Mouse (Mus musculus) CH12.LX (cell line): ENCODE data around the gene Tigar. TPM values are rescaled to one million over a fixed set of nuclear protein-coding genes. Genes with fewer than 3 reads are reported as not detected.

Experiments
- DNase-seq: peaks from one replicate; pipeline ENCODE4 v3.0.0-alpha.2; 2013; ENCODE audit errors: extremely low read depth
- H3K27ac ChIP-seq: 2 replicates; pipeline ENCODE4 v1.5.1; 2012; ENCODE audit warnings: low read depth, mild to moderate bottlenecking, control low read depth, moderate library complexity; ENCODE audit not compliant: insufficient read depth
- H3K27me3 ChIP-seq: replicated peaks from 2 replicates; pipeline ENCODE3; 2012; ENCODE audit warnings: inconsistent platforms
- H3K36me3 ChIP-seq, 2 experiments: replicated peaks in 1 of 2; 2 replicates each; pipeline versions ENCODE3 to v1.6.1; 2012; ENCODE audit warnings: inconsistent platforms in 1 of 2, low read length in 1 of 2, mild to moderate bottlenecking in 1 of 2, mixed read lengths in 1 of 2, moderate library complexity in 1 of 2; ENCODE audit not compliant: control insufficient read depth in 1 of 2, insufficient read depth in 1 of 2
- H3K4me1 ChIP-seq, 2 experiments: 2 replicates each; pipeline ENCODE4 v1.6.1; 2012; ENCODE audit warnings: inconsistent platforms in 1 of 2, moderate library complexity in 1 of 2; ENCODE audit not compliant: insufficient read depth in 2 of 2, control insufficient read depth in 1 of 2
- H3K4me2 ChIP-seq: 2 replicates; pipeline ENCODE4 v1.6.1; 2012; ENCODE audit warnings: low read depth, mild to moderate bottlenecking, control low read depth; ENCODE audit not compliant: poor library complexity, insufficient read depth, severe bottlenecking
- H3K4me3 ChIP-seq, 3 experiments: fragments of 150-350 bp in 1 of 3; sonication (generic) in 1 of 3; replicated peaks in 1 of 3; 2 replicates each; pipeline versions ENCODE3 to v1.5.1; 2011 to 2012; ENCODE audit warnings: low read depth in 2 of 3, low read length in 2 of 3, mild to moderate bottlenecking in 2 of 3, moderate library complexity in 2 of 3, control low read depth in 1 of 3, improper control_type of control experiment in 1 of 3, inconsistent platforms in 1 of 3, mixed read lengths in 1 of 3; ENCODE audit not compliant: poor library complexity in 1 of 3
- H3K79me2 ChIP-seq: replicated peaks from 2 replicates; pipeline ENCODE4 v1.6.1; 2012; ENCODE audit warnings: mild to moderate bottlenecking, moderate library complexity; ENCODE audit not compliant: control insufficient read depth, poor library complexity, insufficient read depth, severe bottlenecking; ENCODE audit errors: extremely low read depth
- H3K9ac ChIP-seq: 2 replicates; pipeline ENCODE4 v1.6.1; 2012; ENCODE audit warnings: low read depth, mild to moderate bottlenecking, control low read depth, moderate library complexity; ENCODE audit not compliant: insufficient read depth
- H3K9me3 ChIP-seq: replicated peaks from 2 replicates; pipeline ENCODE3; 2012; ENCODE audit warnings: low read length, inconsistent platforms, mixed read lengths
- BHLHE40 ChIP-seq: IDR thresholded peaks from 2 replicates; pipeline ENCODE4 v1.6.1; 2011; ENCODE audit warnings: mild to moderate bottlenecking, low read depth, low read length, improper control_type of control experiment
- E2F4 ChIP-seq: IDR thresholded peaks from 2 replicates; pipeline ENCODE4 v1.6.1; 2011; ENCODE audit warnings: low read depth, low read length, improper control_type of control experiment; ENCODE audit not compliant: insufficient replicate concordance
- ELF1 ChIP-seq: IDR thresholded peaks from 2 replicates; pipeline ENCODE4 v1.6.1; 2014; ENCODE audit warnings: low read depth, mild to moderate bottlenecking, inconsistent platforms, low read length, improper control_type of control experiment
- ETS1 ChIP-seq: conservative IDR thresholded peaks from 2 replicates; pipeline ENCODE4 v1.6.1; 2012; ENCODE audit warnings: low read depth, mild to moderate bottlenecking, inconsistent platforms, low read length, improper control_type of control experiment, moderate library complexity
- HCFC1 ChIP-seq: IDR thresholded peaks from 2 replicates; pipeline ENCODE4 v1.6.1; 2012; ENCODE audit warnings: low read depth, mild to moderate bottlenecking, inconsistent platforms, low read length, improper control_type of control experiment
- JUN ChIP-seq: IDR thresholded peaks from 2 replicates; pipeline ENCODE4 v1.6.1; 2011; ENCODE audit warnings: low read depth, mild to moderate bottlenecking, low read length, improper control_type of control experiment, moderate library complexity; ENCODE audit not compliant: insufficient read depth
- JUND ChIP-seq: conservative IDR thresholded peaks from 2 replicates; pipeline ENCODE4 v1.6.1; 2011; ENCODE audit warnings: low read depth, low read length, improper control_type of control experiment
- KAT2A ChIP-seq: IDR thresholded peaks from 2 replicates; pipeline ENCODE4 v1.6.1; 2012; ENCODE audit warnings: low read length, improper control_type of control experiment, inconsistent platforms; ENCODE audit not compliant: insufficient replicate concordance
- MAX ChIP-seq: IDR thresholded peaks from 2 replicates; pipeline ENCODE4 v1.6.1; 2011; ENCODE audit warnings: low read length, improper control_type of control experiment
- MAZ ChIP-seq: IDR thresholded peaks from 2 replicates; pipeline ENCODE4 v1.6.1; 2012; ENCODE audit warnings: low read depth, mild to moderate bottlenecking, inconsistent platforms, low read length, improper control_type of control experiment, moderate library complexity
- MEF2A ChIP-seq: IDR thresholded peaks from 2 replicates; pipeline ENCODE4 v1.6.1; 2014; ENCODE audit warnings: low read depth, mild to moderate bottlenecking, inconsistent platforms, low read length, improper control_type of control experiment, borderline replicate concordance
- MXI1 ChIP-seq: IDR thresholded peaks from 2 replicates; pipeline ENCODE4 v1.6.1; 2011; ENCODE audit warnings: mild to moderate bottlenecking, low read depth, low read length, improper control_type of control experiment
- MYC ChIP-seq: IDR thresholded peaks from 2 replicates; pipeline ENCODE4 v1.6.1; 2011; ENCODE audit warnings: low read depth, mild to moderate bottlenecking, improper control_type of control experiment, low read length
- PAX5 ChIP-seq: IDR thresholded peaks from 2 replicates; pipeline ENCODE4 v1.6.1; 2012; ENCODE audit warnings: low read length, inconsistent platforms, mixed read lengths
- POLR2A ChIP-seq: IDR thresholded peaks from 2 replicates; pipeline ENCODE4 v1.6.1; 2011; ENCODE audit warnings: low read depth, mild to moderate bottlenecking, improper control_type of control experiment, low read length
- RAD21 ChIP-seq: IDR thresholded peaks from 2 replicates; pipeline ENCODE4 v1.6.1; 2011; ENCODE audit warnings: low read depth, mild to moderate bottlenecking, low read length, improper control_type of control experiment, moderate library complexity
- SIN3A ChIP-seq: IDR thresholded peaks from 2 replicates; pipeline ENCODE4 v1.6.1; 2012; ENCODE audit warnings: low read length, improper control_type of control experiment, inconsistent platforms
- SMC3 ChIP-seq: IDR thresholded peaks from 2 replicates; pipeline ENCODE4 v1.6.1; 2011; ENCODE audit warnings: low read depth, low read length, improper control_type of control experiment
- TBP ChIP-seq: conservative IDR thresholded peaks from 2 replicates; pipeline ENCODE4 v1.6.1; 2011; ENCODE audit warnings: low read depth, low read length, improper control_type of control experiment
- TCF12 ChIP-seq: IDR thresholded peaks from 2 replicates; pipeline ENCODE4 v1.6.1; 2014; ENCODE audit warnings: low read depth, mild to moderate bottlenecking, inconsistent platforms, low read length, improper control_type of control experiment
- USF1 ChIP-seq: IDR thresholded peaks from 2 replicates; pipeline ENCODE4 v1.6.1; 2014; ENCODE audit warnings: low read depth, mild to moderate bottlenecking, inconsistent platforms, low read length, improper control_type of control experiment
- USF2 ChIP-seq: conservative IDR thresholded peaks from 2 replicates; pipeline ENCODE4 v1.6.1; 2011; ENCODE audit warnings: low read depth, low read length, improper control_type of control experiment
- ZKSCAN1 ChIP-seq: IDR thresholded peaks from 2 replicates; pipeline ENCODE4 v1.6.1; 2012; ENCODE audit warnings: low read depth, inconsistent platforms, low read length, improper control_type of control experiment, borderline replicate concordance
- ZNF384 ChIP-seq: IDR thresholded peaks from 2 replicates; pipeline ENCODE4 v1.6.1; 2012; ENCODE audit warnings: low read depth, low read length, improper control_type of control experiment, inconsistent platforms
- dilution Hi-C: fragments of 300-500 bp; cut with MboI; formaldehyde crosslinking; loops from 2 replicates; pipeline ENCODE4 v1.14.3; 2020; ENCODE audit warnings: low sequenced_read_pairs; ENCODE audit not compliant: extremely low pct_unique_long_range_greater_than_20kb, extremely low pct_ligation_motif_present
- in situ Hi-C: fragments of 300-500 bp; cut with MboI; formaldehyde crosslinking; loops from 3 replicates; pipeline ENCODE4 v1.14.3; 2019; ENCODE audit warnings: low sequenced_read_pairs, low pct_ligation_motif_present, low pct_unique_long_range_greater_than_20kb, mixed read lengths
- polyA plus RNA-seq: library from polyadenylated mRNA; unstranded; fragments of >175 nt; gene quantifications from 2 replicates; pipeline ENCODE4 v1.2.1, GENCODE M21; 2012; ENCODE audit warnings: low read depth; ENCODE audit not compliant: insufficient read length
- total RNA-seq, 2 experiments: library from RNA; depleted of rRNA; stranded (reverse); fragments of 300-350 nt in 1 of 2; fragments of >200 nt in 1 of 2; gene quantifications; 2 replicates each; pipeline ENCODE4 v1.2.3; 2012 to 2014

The Tigar gene
- total and polyA plus RNA-seq, 3 experiments = 8.9 to 20.8 (median 11.5) TPM

GRCm38 (mm10) chr6:127157321-127157720 lies 48.0 kb upstream of the Tigar start:
- in situ Hi-C loops (no loop called here), dilution Hi-C loops (no loop called here)
- DNase-seq = no peak
- H3K9ac ChIP-seq = no peak overlapping the region
- no peak overlapping the region for H3K27ac ChIP-seq
- no peak overlapping the region for H3K4me3 ChIP-seq
- no peak for TF ChIP-seq E2F4
- TF ChIP-seq USF2 = no peak
- TF ChIP-seq USF1 = no peak
- no peak for TF ChIP-seq JUN
- no peak for TF ChIP-seq RAD21
- TF ChIP-seq KAT2A = no peak
- TF ChIP-seq JUND = no peak
- TF ChIP-seq POLR2A = no peak
- no peak for TF ChIP-seq MAX
- TF ChIP-seq, all 38 proteins: peak for 0
- Histone ChIP-seq H3K36me3 (no peaks in the 10 kb centered on the region), H3K4me1 (peaks cover 9 to 24% of the 10 kb centered on the region in 2 experiments), H3K27me3 (peaks cover 37% of the 10 kb centered on the region), H3K79me2 (no peaks in the 10 kb centered on the region), H3K4me2 (no peak overlapping the region), H3K9me3 (no peaks in the 10 kb centered on the region)

- Histone ChIP-seq H3K27ac (no peak overlapping the region), H3K4me2 (peak overlapping the region; percentile 97), H3K9me3 (no peaks in the 10 kb centered on the region), H3K27me3 (peaks cover 34% of the 10 kb centered on the region), H3K4me1 (peaks cover 5 to 29% of the 10 kb centered on the region in 2 experiments), H3K4me3 (peak overlapping the region in 2 of 3 experiments; percentile 12 to 39), H3K9ac (peak overlapping the region; percentile 72), H3K36me3 (no peaks in the 10 kb centered on the region), H3K79me2 (peaks cover 3% of the 10 kb centered on the region)
- no peak for DNase-seq
- dilution Hi-C loops (no loop called here), in situ Hi-C loops (no loop called here)
- TF ChIP-seq MXI1 = peak; percentile 62
- peak; percentile 30; the same call in 1 of the 2 replicates for TF ChIP-seq BHLHE40
- TF ChIP-seq MYC = no peak
- TF ChIP-seq MAX = peak; percentile 46; the same call in 1 of the 2 replicates
- TF ChIP-seq JUND = no peak
- no peak for TF ChIP-seq TBP
- TF ChIP-seq ZKSCAN1 = no peak
- TF ChIP-seq USF1 = no peak
Observed at GRCm38 (mm10) chr6:127155468-127155867, 46.1 kb upstream of the Tigar start.

GRCm38 (mm10) chr6:127154708-127155268 lies 45.4 kb upstream of the Tigar start:
- H3K4me3 ChIP-seq = peak overlapping the region in 2 of 3 experiments; percentile 30 to 42
- DNase-seq = no peak
- H3K36me3 ChIP-seq = no peaks in the 10 kb centered on the region
- H3K4me1 ChIP-seq = peaks cover 5 to 29% of the 10 kb centered on the region in 2 experiments
- H3K9me3 ChIP-seq = no peaks in the 10 kb centered on the region
- in situ Hi-C loops = loop anchor here (5.0 kb wide), 1 partner anchor 88 kb away; no protein-coding TSS in a partner anchor
- peaks cover 10% of the 10 kb centered on the region for H3K79me2 ChIP-seq
- H3K9ac ChIP-seq = peak overlapping the region; percentile 72
- dilution Hi-C loops = no loop called here
- H3K4me2 ChIP-seq = peak overlapping the region; percentile 97
- H3K27me3 ChIP-seq = peaks cover 34% of the 10 kb centered on the region
- H3K27ac ChIP-seq = no peak overlapping the region
- TF ChIP-seq MYC (0 out of 2 replicates have a peak, but pooled peaks have one; percentile 33), JUN (no peak), MAX (peak; percentile 95), SIN3A (peak; percentile 100), PAX5 (no peak), ZNF384 (peak; percentile 51), BHLHE40 (peak; percentile 68), ETS1 (peak; percentile 78), TCF12 (peak; percentile 51), HCFC1 (0 out of 2 replicates have a peak, but pooled peaks have one; percentile 35), SMC3 (no peak), ELF1 (peak; percentile 60; the same call in 1 of the 2 replicates), ZKSCAN1 (no peak), MAZ (peak; percentile 72; the same call in 1 of the 2 replicates), USF2 (no peak), MEF2A (0 out of 2 replicates have a peak, but pooled peaks have one; percentile 50), MXI1 (peak; percentile 100)
